Mouse (Mus musculus) lung, postnatal 0 days (tissue): ENCODE results near the gene Reep6.

Experiments used
- CTCF ChIP-seq: IDR thresholded peaks from 2 replicates; pipeline ENCODE4 v1.5.1; 2016; ENCODE audit warnings: antibody characterized with exemption, mild to moderate bottlenecking
- EP300 ChIP-seq: IDR thresholded peaks from 2 replicates; pipeline ENCODE4 v1.6.1; 2016; ENCODE audit warnings: antibody characterized with exemption, mild to moderate bottlenecking, control low read depth

DNA sequence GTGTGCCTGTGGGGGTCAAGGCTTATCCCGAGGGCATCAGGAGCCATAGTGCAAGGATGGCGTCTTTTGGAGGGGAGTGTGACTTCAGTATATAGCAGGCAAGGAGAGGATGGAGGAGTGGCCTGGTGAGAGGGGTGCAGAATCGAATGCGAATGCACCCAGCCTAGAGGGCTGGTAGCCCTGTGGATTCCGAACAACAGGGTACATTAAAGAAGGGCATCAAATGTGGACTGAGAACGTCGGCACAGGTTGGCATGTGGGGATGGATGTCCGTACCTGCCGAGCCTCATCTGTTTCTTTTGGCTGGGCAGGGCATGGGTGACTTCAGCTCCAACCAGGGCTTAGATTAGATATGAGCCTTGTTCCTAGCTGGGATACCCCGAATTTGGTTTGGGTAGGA, 29.9 kb upstream of the Reep6 start:
- TF ChIP-seq CTCF (no peak), EP300 (no peak)
